Mouse (Mus musculus) embryonic facial prominence, embryonic 10.5 days (tissue): Measurements from ENCODE around the gene Wnt9a. TPM values are rescaled to one million over a fixed set of nuclear protein-coding genes. Genes with fewer than 3 reads are reported as not detected.
"Not testable (repeated sequence)": the region's sequence is repeated elsewhere in the genome, so short reads cannot be mapped to it uniquely, and the experiment has no call there.

Experiments
- DNase-seq: peaks from one replicate; pipeline ENCODE4 v3.0.0-alpha.2; 2017; ENCODE audit warnings: low spot score
- H3K27ac ChIP-seq: fragments of 300-500 bp; sonication (generic); replicated peaks from 2 replicates; pipeline ENCODE4 v1.5.1; 2016; ENCODE audit warnings: mild to moderate bottlenecking
- H3K27me3 ChIP-seq: fragments of 300-500 bp; sonication (generic); replicated peaks from 2 replicates; pipeline ENCODE4 v1.6.1; 2016; ENCODE audit warnings: low read depth, mild to moderate bottlenecking; ENCODE audit not compliant: poor library complexity, severe bottlenecking
- H3K36me3 ChIP-seq: fragments of 300-500 bp; sonication (generic); replicated peaks from 2 replicates; pipeline ENCODE4 v1.6.1; 2016; ENCODE audit warnings: mild to moderate bottlenecking, moderate library complexity
- H3K4me1 ChIP-seq: fragments of 300-500 bp; sonication (generic); 2 replicates; pipeline ENCODE4 v1.6.1; 2016
- H3K4me3 ChIP-seq: fragments of 300-500 bp; sonication (generic); 2 replicates; pipeline ENCODE4 v1.5.1; 2016; ENCODE audit warnings: mild to moderate bottlenecking, moderate library complexity
- H3K9me3 ChIP-seq: fragments of 300-500 bp; sonication (generic); 2 replicates; pipeline ENCODE4 v1.6.1; 2016; ENCODE audit warnings: mild to moderate bottlenecking
- WGBS: fragments of 180-500 bp; shearing (Covaris S2); methylation state at CpG from one replicate; pipeline ENCODE4 v1.1.7; 2016; 5-methylcytosine and 5-hydroxymethylcytosine counted together
- polyA plus RNA-seq: library from polyadenylated mRNA; unstranded; fragments of >200 nt; fragmentation: Nextera tagmentation; extraction: Ambion mirVana; gene quantifications from 2 replicates; pipeline ENCODE4 v1.2.1, GENCODE M21; 2016

The Wnt9a gene
- polyA plus RNA-seq, 1 experiment from 2014 or later, result 2.6 TPM

DNA sequence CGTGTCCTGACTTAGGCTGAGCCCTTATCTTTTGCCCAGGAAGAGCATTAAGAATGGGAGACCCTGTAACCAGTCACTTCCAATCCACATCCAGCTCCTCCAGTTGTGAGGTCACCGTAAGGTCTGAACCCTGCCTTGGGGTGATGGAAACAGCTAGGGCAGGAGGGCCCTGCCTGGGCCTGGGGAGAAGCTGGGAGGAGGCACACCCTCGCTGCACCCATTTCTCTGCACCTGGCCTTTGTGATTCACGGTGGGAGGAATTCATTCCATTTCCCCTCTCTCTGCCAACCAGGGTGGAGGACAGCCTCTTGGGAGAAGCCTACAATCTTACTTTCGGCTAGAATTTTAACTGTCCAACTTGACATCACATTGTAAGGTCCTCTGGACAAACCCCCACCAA is 24.6 kb upstream of the Wnt9a start:
- H3K9me3 ChIP-seq, result no peaks in the 10 kb centered on the region
- H3K36me3 ChIP-seq, result no peaks in the 10 kb centered on the region
- H3K4me3 ChIP-seq, result no peak overlapping the region
- H3K4me1 ChIP-seq, result no peaks in the 10 kb centered on the region
- no peak for DNase-seq
- H3K27me3 ChIP-seq, result peaks cover 88% of the 10 kb centered on the region
- H3K27ac ChIP-seq, result no peak overlapping the region
- WGBS, result 65% methylated on average over 5 of the region's 5 CpGs

DNA sequence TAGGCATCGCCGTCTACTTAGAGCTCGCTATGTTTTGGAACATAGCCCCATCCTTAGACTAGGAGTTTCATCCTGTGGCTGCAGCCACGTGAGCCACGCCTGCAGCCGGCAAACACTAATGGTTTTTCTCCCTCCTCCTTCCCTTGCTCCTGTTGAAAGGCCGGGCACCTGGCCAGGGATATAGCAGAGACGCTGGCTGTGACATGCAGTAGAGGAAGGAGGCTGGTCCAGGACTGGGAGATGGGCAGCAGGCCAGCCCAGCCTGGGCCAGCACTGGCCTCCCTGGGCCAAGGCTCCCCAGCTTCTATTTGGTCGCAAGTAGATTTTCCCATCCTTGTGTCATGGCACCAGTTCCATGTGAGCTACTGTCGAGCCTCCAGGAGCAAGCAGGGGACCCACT is 23.8 kb upstream of the Wnt9a start:
- WGBS, result 84% methylated on average over 10 of the region's 10 CpGs
- H3K9me3 ChIP-seq, result no peaks in the 10 kb centered on the region
- peaks cover 90% of the 10 kb centered on the region for H3K27me3 ChIP-seq
- H3K4me3 ChIP-seq, result no peak overlapping the region
- no peak overlapping the region for H3K27ac ChIP-seq
- DNase-seq, result no peak
- no peaks in the 10 kb centered on the region for H3K4me1 ChIP-seq
- no peaks in the 10 kb centered on the region for H3K36me3 ChIP-seq

- Histone ChIP-seq H3K4me3 (no peak overlapping the region), H3K27ac (0 out of 2 replicates have a peak overlapping the region, but pooled peaks have one; percentile 24), H3K4me1 (peaks cover 7% of the 10 kb centered on the region), H3K27me3 (peaks cover 98% of the 10 kb centered on the region), H3K36me3 (no peaks in the 10 kb centered on the region), H3K9me3 (no peaks in the 10 kb centered on the region)
- 23% methylated on average over 14 of the region's 14 CpGs for WGBS
- DNase-seq, result peak; percentile 60
Observed at GRCm38 (mm10) chr11:59284146-59284545, 22.6 kb upstream of the Wnt9a start.

- peak; percentile 57 for DNase-seq
- Histone ChIP-seq H3K9me3 (no peaks in the 10 kb centered on the region), H3K36me3 (no peaks in the 10 kb centered on the region), H3K4me1 (peaks cover 25% of the 10 kb centered on the region), H3K27ac (no peak overlapping the region), H3K27me3 (peaks cover 100% of the 10 kb centered on the region), H3K4me3 (peak overlapping the region; percentile 51)
- under 1% methylated on average over 25 of the region's 25 CpGs for WGBS
Observed at GRCm38 (mm10) chr11:59289706-59290105, 17.0 kb upstream of the Wnt9a start.

- H3K4me1 ChIP-seq, result peaks cover 25% of the 10 kb centered on the region
- no peaks in the 10 kb centered on the region for H3K9me3 ChIP-seq
- peak within 1 kb of the TSS; percentile 51 for H3K4me3 ChIP-seq
- DNase-seq, result no peak
- no peaks in the 10 kb centered on the region for H3K36me3 ChIP-seq
- H3K27me3 ChIP-seq, result peaks cover 96% of the 10 kb centered on the region
- 2% methylated on average over 55 of the region's 60 CpGs for WGBS
- no peak within 1 kb of the TSS for H3K27ac ChIP-seq
Observed at GRCm38 (mm10) chr11:59290702-59291303, 15.9 kb upstream of the Wnt9a start, which contains the start of gene Wnt3a. Gene Wnt3a, minus strand, starts transcription at chr11:59290752.

DNA sequence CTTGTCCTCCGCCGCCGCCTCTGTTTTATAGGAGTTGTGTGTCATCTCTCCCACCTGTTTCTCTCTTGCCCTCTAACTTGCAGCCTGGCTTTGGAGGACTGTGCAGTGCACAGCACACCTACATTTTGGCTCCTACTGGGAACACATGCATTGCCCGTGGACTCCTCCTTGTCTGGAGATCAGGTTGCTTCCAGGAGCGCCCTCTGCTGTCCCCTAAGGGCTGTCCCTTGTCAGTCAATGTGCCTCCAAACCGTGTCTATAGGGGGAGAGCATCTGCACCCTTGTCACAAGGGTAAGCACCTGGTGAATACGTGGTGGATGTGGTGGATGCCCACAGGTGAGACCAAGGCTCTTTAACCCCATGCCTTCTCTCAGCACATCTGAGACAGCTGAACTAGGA is 13.1 kb upstream of the Wnt9a start:
- Histone ChIP-seq H3K27ac (no peak overlapping the region), H3K36me3 (no peaks in the 10 kb centered on the region), H3K4me3 (no peak overlapping the region), H3K4me1 (peaks cover 24% of the 10 kb centered on the region), H3K9me3 (no peaks in the 10 kb centered on the region), H3K27me3 (peaks cover 94% of the 10 kb centered on the region)
- DNase-seq, result peak; percentile 64
- 21% methylated on average over 7 of the region's 7 CpGs for WGBS

DNA sequence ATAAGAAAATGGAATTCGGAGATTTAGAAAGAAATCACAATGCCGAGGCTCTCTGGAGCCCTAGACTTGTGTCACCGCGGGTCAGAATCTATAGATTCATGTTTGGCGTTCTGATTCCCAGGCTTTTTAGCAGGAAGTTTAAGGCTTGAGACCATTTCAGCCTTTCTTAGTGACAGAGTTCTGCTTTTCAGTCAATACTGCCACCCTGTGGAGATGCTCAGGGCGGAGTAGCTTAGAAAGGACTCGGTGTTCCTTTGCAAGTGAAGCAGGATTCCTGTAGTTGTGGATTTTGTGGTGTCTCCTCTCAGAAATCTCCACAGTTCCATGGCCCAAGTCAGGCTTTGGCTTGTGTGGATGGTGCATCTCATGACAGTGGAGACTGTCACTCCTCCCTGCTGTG is 8.8 kb upstream of the Wnt9a start:
- peaks cover 86% of the 10 kb centered on the region for H3K27me3 ChIP-seq
- H3K4me1 ChIP-seq, result 0 out of 2 replicates have a peak, but pooled peaks cover under 1% of the 10 kb centered on the region
- 23% methylated on average over 7 of the region's 7 CpGs for WGBS
- H3K27ac ChIP-seq, result no peak overlapping the region
- H3K36me3 ChIP-seq, result no peaks in the 10 kb centered on the region
- no peak overlapping the region for H3K4me3 ChIP-seq
- DNase-seq, result peak; percentile 51
- no peaks in the 10 kb centered on the region for H3K9me3 ChIP-seq

GRCm38 (mm10) chr11:59300185-59300584 is 6.5 kb upstream of the Wnt9a start:
- peaks cover 89% of the 10 kb centered on the region for H3K27me3 ChIP-seq
- H3K27ac ChIP-seq, result no peak overlapping the region
- no peak for DNase-seq
- H3K9me3 ChIP-seq, result no peaks in the 10 kb centered on the region
- peaks cover 8% of the 10 kb centered on the region for H3K4me1 ChIP-seq
- no peak overlapping the region for H3K4me3 ChIP-seq
- H3K36me3 ChIP-seq, result no peaks in the 10 kb centered on the region
- 26% methylated on average over 3 of the region's 3 CpGs for WGBS

GRCm38 (mm10) chr11:59301053-59301452 is 5.7 kb upstream of the Wnt9a start:
- not testable (repeated sequence) for H3K27ac ChIP-seq, H3K4me3 ChIP-seq, H3K36me3 ChIP-seq, DNase-seq, H3K9me3 ChIP-seq
- Histone ChIP-seq H3K27me3 (peaks cover 90% of the 10 kb centered on the region), H3K4me1 (peaks cover 17% of the 10 kb centered on the region)
- 78% methylated on average over 2 of the region's 2 CpGs for WGBS

DNA sequence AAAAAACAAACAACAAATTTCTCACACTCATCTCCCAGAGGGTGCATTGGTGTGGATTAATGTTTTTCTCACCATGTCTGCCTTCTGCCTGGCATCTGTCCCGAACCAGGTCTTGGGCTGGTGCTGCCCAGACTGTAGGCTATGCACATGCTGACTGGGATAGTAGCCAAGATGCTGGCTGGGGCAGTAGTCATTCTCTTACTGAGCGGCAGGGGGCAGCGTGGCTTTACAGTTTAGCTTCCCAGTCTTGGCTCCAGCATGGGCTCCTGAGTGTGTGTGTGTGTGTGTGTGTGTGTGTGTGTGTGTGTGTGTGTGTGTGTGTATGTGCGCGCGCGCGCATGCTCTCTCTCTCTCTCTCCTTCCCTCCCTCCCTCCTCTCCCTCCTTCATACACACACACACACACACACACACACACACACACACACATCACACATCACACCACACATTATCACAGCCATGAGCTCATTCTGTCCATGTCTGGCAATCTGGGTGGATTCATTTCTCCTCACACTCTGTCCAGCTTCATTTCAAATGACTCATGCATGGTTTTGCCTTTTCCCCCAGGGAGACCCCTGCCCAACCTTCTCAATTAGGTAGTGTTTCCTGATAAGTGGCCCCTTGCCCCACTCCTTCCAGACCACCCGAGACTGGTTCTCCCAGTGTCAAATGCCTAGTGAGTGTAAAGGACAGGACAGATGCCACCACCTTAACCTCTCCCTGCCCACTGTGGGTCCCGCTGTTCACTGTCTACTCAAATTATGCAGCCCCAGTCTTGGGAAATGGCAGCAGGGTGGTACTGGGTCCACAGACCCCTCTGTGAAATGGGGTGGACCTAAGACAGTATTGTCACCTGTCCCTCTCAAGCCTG is 3.8 kb upstream of the Wnt9a start:
- 38% methylated on average over 10 of the region's 10 CpGs for WGBS
- Histone ChIP-seq H3K36me3 (no peaks in the 10 kb centered on the region), H3K27ac (no peak overlapping the region), H3K4me1 (peaks cover 34% of the 10 kb centered on the region), H3K27me3 (peaks cover 90% of the 10 kb centered on the region), H3K9me3 (no peaks in the 10 kb centered on the region), H3K4me3 (no peak overlapping the region)
- peak; percentile 83 for DNase-seq

GRCm38 (mm10) chr11:59305008-59305820 is 1.5 kb upstream of the Wnt9a start:
- 48% methylated on average over 22 of the region's 22 CpGs for WGBS
- H3K27me3 ChIP-seq, result peaks cover 92% of the 10 kb centered on the region
- no peaks in the 10 kb centered on the region for H3K9me3 ChIP-seq
- no peak for DNase-seq
- peak overlapping the region; percentile 73; the same call in 1 of the 2 replicates for H3K4me3 ChIP-seq
- peaks cover 57% of the 10 kb centered on the region for H3K4me1 ChIP-seq
- no peak overlapping the region for H3K27ac ChIP-seq
- H3K36me3 ChIP-seq, result no peaks in the 10 kb centered on the region

DNA sequence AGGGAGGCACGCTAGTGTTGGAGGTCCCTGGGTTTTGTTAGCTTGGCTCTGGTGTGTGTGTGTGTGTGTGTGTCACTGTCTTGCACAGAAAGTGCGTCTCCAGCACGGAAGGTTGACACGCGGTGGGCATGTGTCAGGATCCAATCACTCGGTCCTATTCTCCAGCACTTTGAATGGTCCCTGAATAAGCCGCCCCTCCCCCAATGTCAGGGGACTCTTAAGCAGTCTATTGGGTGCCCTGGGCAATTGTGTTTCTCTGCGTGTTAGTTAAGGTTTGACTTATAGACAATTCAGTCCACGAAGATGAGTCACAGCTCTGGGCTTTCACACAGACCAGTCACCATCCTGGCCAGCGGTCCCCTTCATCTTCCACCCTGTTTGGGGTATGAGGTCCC is 910 bp upstream of the Wnt9a start:
- Histone ChIP-seq H3K4me3 (peak overlapping the region; percentile 73), H3K9me3 (no peaks in the 10 kb centered on the region), H3K27me3 (peaks cover 92% of the 10 kb centered on the region), H3K27ac (no peak overlapping the region), H3K4me1 (peaks cover 58% of the 10 kb centered on the region), H3K36me3 (no peaks in the 10 kb centered on the region)
- DNase-seq, result no peak
- 6% methylated on average over 10 of the region's 10 CpGs for WGBS
